Mouse (Mus musculus) liver, postnatal 0 days (tissue): ENCODE results near the gene Pes1.

Experiments
- CTCF ChIP-seq: sonication (generic); IDR thresholded peaks from 2 replicates; pipeline ENCODE4 v1.5.1; 2016; ENCODE audit warnings: antibody characterized with exemption, low read depth
- EP300 ChIP-seq: IDR thresholded peaks from 2 replicates; pipeline ENCODE4 v1.6.1; 2016; ENCODE audit warnings: antibody characterized with exemption, low read depth, mild to moderate bottlenecking

DNA sequence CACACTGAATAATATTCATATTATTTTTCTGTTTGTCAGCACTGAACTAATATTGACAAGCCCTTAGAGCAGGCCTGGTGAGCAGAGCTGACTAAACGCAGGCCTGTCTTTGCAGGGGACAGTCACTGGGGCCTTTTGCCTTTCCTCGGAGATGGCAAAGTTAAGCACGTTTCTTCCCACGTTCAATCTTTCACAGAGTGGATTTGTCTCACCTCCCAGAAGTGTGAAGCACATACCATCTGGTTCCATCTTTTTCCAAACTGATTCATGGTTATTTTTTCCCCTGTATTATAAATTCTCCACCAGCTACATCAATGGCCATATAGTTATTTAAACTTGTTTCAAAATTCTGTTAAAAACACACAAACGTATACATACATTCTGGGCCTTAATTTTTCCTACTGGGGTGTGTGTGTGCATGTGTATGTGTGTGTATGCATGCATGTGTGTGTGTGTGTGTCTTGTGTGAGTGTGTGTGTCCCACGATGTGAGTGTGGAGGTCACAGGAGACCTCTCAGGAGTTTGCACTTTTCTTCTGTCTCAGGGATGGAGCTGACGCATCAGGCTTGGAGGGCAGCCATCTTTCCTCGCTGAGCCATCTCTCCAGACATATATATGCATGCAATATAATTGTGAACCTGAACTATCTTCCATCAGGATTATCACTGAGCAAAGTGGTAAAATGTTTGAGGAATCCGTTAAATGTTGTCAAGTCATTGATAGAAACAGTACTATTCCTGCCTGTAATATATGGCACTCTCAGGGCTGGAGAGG is 64.0 kb downstream of the Pes1 start:
- TF ChIP-seq CTCF (no peak), EP300 (no peak)
